Mouse (Mus musculus) ES-Bruce4 (cell line): Measurements from ENCODE around the gene Agr2.

Experiments
- CTCF ChIP-seq: IDR thresholded peaks from one replicate; pipeline ENCODE4 v1.8.1; 2011; ENCODE audit warnings: low read depth, low read length
- EP300 ChIP-seq: IDR thresholded peaks from 2 replicates; pipeline ENCODE4 v1.6.1; 2011; ENCODE audit warnings: low read depth, low read length; ENCODE audit not compliant: insufficient read depth
- POLR2A ChIP-seq: IDR thresholded peaks from one replicate; pipeline ENCODE4 v1.8.1; 2011; ENCODE audit warnings: low read length; ENCODE audit not compliant: insufficient read depth

DNA sequence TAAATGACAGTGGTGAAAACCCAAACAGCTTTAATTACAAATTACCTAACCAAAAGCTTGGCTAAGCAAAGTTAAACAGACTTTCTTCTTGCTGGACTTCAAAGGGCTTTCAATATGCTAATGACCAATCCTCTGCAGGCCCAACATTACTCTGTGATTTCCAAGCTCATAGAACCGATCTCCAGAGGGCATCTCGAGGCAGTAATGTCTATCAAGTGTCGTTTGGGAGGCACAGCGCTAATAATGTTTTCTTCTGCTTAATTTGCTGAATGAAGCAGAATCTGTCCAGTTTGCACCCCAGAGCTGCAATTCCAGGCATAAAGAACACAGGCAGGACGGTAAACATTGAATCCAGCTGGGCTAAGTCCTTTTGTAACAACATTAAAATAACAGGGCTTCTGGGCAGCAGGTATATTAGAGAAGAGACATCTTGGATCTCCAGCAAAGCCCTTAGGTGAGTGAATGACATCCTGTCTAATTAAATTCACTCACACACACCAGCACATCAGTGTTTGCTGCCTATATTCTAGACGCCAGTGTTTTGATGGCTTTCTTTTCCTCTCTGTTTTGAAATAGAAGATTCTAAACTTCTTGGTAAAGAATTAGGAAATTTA, 15.0 kb upstream of the Agr2 start:
- TF ChIP-seq CTCF (no peak), POLR2A (no peak), EP300 (no peak)
